Mouse (Mus musculus): ENCODE data around the gene Gm826. TPM values are rescaled to one million over a fixed set of nuclear protein-coding genes. Genes with fewer than 3 reads are reported as not detected.

Gene Gm826
- polyA plus RNA-seq, 1 experiment from 2014 or later, result not detected

DNA sequence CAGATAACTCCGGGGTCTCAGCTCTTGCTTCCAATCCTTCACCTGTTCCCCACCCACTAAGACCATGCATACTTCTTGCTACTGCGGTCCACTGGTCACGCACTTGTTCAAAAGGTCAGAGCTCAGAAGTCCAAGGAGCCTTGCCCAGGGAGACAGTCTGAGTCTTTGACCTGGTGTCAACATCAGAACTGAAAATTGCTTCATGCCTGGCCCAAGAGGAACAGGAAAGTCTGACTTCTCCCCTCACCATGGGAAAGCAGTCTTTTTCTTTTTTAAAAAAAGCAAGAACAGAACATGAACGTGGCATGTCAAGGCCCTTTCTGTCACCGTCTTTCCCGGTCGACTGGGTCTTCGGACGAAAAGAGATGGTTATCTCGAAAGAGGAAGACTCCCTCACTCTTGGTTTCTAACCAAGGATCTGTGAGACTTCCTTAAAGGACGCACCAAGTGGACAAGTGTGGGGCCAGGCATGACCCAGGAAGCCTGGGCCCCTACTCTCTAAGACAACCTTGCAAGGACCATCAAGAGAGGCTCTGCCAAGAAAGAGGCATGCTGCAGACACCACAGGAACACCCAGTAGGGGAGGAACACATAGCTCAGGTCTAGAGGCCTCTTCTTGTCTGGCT is 66.0 kb downstream of the Gm826 start:
- DNase-seq (ENCODE audit: low spot score, missing footprints) (no peak), ATAC-seq (ENCODE audit: low FRiP score) (no peak)
- H3K9ac ChIP-seq (ENCODE audit: low read length), result no peak overlapping the region
- H3K4me3 ChIP-seq (ENCODE audit: low read depth, low read length), result no peak overlapping the region
- H3K9me3 ChIP-seq (ENCODE audit: control insufficient read depth, low read length), result no peaks in the 10 kb centered on the region
- 91% methylated on average over 11 of the region's 11 CpGs for WGBS
- H3K36me3 ChIP-seq (ENCODE audit: control insufficient read depth, insufficient read depth, low read length), result no peaks in the 10 kb centered on the region
- no peaks in the 10 kb centered on the region for H3K4me1 ChIP-seq (ENCODE audit: control insufficient read depth, insufficient read depth, low read length)
- H3K4me2 ChIP-seq, result no peak overlapping the region
- H3K27me3 ChIP-seq (ENCODE audit: control insufficient read depth, insufficient read depth, low read length), result no peaks in the 10 kb centered on the region
- no peak overlapping the region for H3K27ac ChIP-seq (ENCODE audit: low read depth, low read length)

- no peaks in the 10 kb centered on the region for H3K27me3 ChIP-seq (ENCODE audit: control insufficient read depth, insufficient read depth, low read length)
- DNase-seq (ENCODE audit: low spot score, missing footprints) (no peak), ATAC-seq (ENCODE audit: low FRiP score) (no peak)
- H3K9ac ChIP-seq (ENCODE audit: low read length), result no peak overlapping the region
- H3K4me1 ChIP-seq (ENCODE audit: control insufficient read depth, insufficient read depth, low read length), result no peaks in the 10 kb centered on the region
- no peak overlapping the region for H3K4me2 ChIP-seq
- 90% methylated on average over 8 of the region's 8 CpGs for WGBS
- no peak overlapping the region for H3K27ac ChIP-seq (ENCODE audit: low read depth, low read length)
- H3K9me3 ChIP-seq (ENCODE audit: control insufficient read depth, low read length), result no peaks in the 10 kb centered on the region
- H3K4me3 ChIP-seq (ENCODE audit: low read depth, low read length), result no peak overlapping the region
- no peaks in the 10 kb centered on the region for H3K36me3 ChIP-seq (ENCODE audit: control insufficient read depth, insufficient read depth, low read length)
Observed at GRCm38 (mm10) chr2:160263861-160264260, 70.1 kb downstream of the Gm826 start.

GRCm38 (mm10) chr2:160261538-160261937 is 72.4 kb downstream of the Gm826 start:
- Histone ChIP-seq H3K27ac (ENCODE audit: low read depth, low read length) (no peak overlapping the region), H3K9me3 (ENCODE audit: control insufficient read depth, low read length) (no peaks in the 10 kb centered on the region), H3K27me3 (ENCODE audit: control insufficient read depth, insufficient read depth, low read length) (no peaks in the 10 kb centered on the region), H3K9ac (ENCODE audit: low read length) (no peak overlapping the region), H3K4me1 (ENCODE audit: control insufficient read depth, insufficient read depth, low read length) (no peaks in the 10 kb centered on the region), H3K4me2 (no peak overlapping the region), H3K4me3 (ENCODE audit: low read depth, low read length) (no peak overlapping the region), H3K36me3 (ENCODE audit: control insufficient read depth, insufficient read depth, low read length) (no peaks in the 10 kb centered on the region)
- ATAC-seq (ENCODE audit: low FRiP score) (no peak), DNase-seq (ENCODE audit: low spot score, missing footprints) (no peak)
- WGBS, result 94% methylated on average over 3 of the region's 3 CpGs

Other genes with a start within 250 kb of the Gm826 start
- gene Mafb, start 32.9 kb upstream of the Gm826 start, polyA plus RNA-seq (2014; fragmentation: Nextera tagmentation; extraction: Ambion mirVana), result 3.2 and 3.4 TPM in 2 replicates

All from midbrain, embryonic 11.5 days (tissue).